8 mouse cellular contexts compared by ENCODE assay signal in the genomic region with DNA sequence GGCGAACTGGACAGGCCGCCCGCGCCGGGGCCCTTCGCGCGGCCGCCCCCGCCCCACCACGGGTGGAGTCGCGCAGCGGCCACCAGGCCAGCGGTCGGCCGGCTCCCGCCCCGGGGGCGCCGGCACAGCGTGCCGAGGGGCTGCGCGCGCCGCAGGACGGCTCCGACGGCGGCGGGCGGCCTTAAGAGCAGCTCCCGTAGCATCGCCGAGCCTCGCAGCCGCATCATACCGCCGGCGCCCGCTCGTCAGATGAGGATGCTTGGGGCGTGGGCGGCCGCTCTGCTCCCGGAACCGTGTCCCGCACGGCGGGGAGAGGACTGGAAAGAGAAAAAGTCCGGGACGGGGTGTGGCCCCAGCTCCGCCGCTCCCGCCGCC. TPM values are rescaled to one million over a fixed set of nuclear protein-coding genes. Genes with fewer than 3 reads are reported as not detected.
DNase-seq lines count a peak whose midpoint lies in the region; ATAC-seq and TF ChIP-seq lines count a peak whose summit lies in the region.

No protein-coding gene starts in this region.

- peak overlapping the region; percentile 89 for H3K4me3 ChIP-seq in spleen, adult 2 months (ENCODE audit: extremely low read depth, insufficient read depth, insufficient read length)
- peak overlapping the region; percentile 96 for H3K4me3 ChIP-seq in limb, embryonic 15.5 days

- under 1% methylated on average over 44 of the region's 57 CpGs for WGBS in spleen, adult 2 months
- 0% methylated on average over 50 of the region's 57 CpGs for WGBS in limb, embryonic 15.5 days

- H3K9me3 ChIP-seq in limb, embryonic 15.5 days, result no peaks in the 10 kb centered on the region

- no peak for DNase-seq in frontal cortex, postnatal 36 days (ENCODE audit: low spot score in 2 of 2)
- no peak for DNase-seq in spleen, adult 2 months (ENCODE audit: low read depth in 1 of 2, low spot score in 2 of 2)
- no peak for DNase-seq in spleen, postnatal 10 days (ENCODE audit: low spot score in 2 of 2)
- no peak for DNase-seq in thymus, postnatal 14 days
- no peak for DNase-seq in left cerebral cortex, postnatal 14 days (ENCODE audit: low spot score in 2 of 2)
- no peak for DNase-seq in right cerebral cortex, postnatal 14 days

- TF ChIP-seq CTCF in spleen, adult 2 months (IDR thresholded peaks at IDR 0.05; ENCODE audit: extremely low read depth, insufficient read depth, insufficient read length, insufficient replicate concordance), result no peak

- H3K36me3 ChIP-seq in spleen, adult 2 months (ENCODE audit: control insufficient read depth, insufficient read depth, low read length), result no peaks in the 10 kb centered on the region
- no peaks in the 10 kb centered on the region for H3K36me3 ChIP-seq in limb, embryonic 15.5 days

- intact Hi-C loops in left cerebral cortex, postnatal 14 days (cut with DNase I), result loop anchor here (10.0 kb wide), 1 partner anchor 492 kb away; a partner anchor contains a TSS

- H3K27ac ChIP-seq in spleen, adult 2 months (ENCODE audit: insufficient read depth, low read length), result peak overlapping the region; percentile 95
- H3K27ac ChIP-seq in limb, embryonic 15.5 days, result peak overlapping the region; percentile 96

- peaks cover 7% of the 10 kb centered on the region for H3K4me1 ChIP-seq in spleen, adult 2 months (ENCODE audit: control insufficient read depth, insufficient read depth, insufficient read length)
- H3K4me1 ChIP-seq in limb, embryonic 15.5 days, result peaks cover 7% of the 10 kb centered on the region

- TF ChIP-seq POLR2A in spleen, adult 2 months (IDR thresholded peaks at IDR 0.05; ENCODE audit: low read depth, low read length), result no peak

- ATAC-seq in frontal cortex, adult (ENCODE audit: low TSS enrichment), result peak; percentile 51
- ATAC-seq in limb, embryonic 15.5 days (ENCODE audit: insufficient number of reproducible peaks, low FRiP score, low TSS enrichment, low read depth), result peak; percentile 49

- no peaks in the 10 kb centered on the region for H3K27me3 ChIP-seq in spleen, adult 2 months (ENCODE audit: control insufficient read depth, insufficient read depth, low read length)
- H3K27me3 ChIP-seq in limb, embryonic 15.5 days, result no peaks in the 10 kb centered on the region

- peak overlapping the region; percentile 73 for H3K4me2 ChIP-seq in limb, embryonic 15.5 days

- H3K9ac ChIP-seq in limb, embryonic 15.5 days, result peak overlapping the region; percentile 96

RNA-seq across cellular contexts. Expression of a gene that starts 0.3 kb away (rescaled TPM):
- polyA plus RNA-seq in spleen, adult 2 months (2012; rRNA removed), result 9.8 and 11.2 TPM in 2 replicates
- 20.1 and 25.6 TPM in 2 replicates for polyA plus RNA-seq in limb, embryonic 15.5 days (2015; fragmentation: Nextera tagmentation; extraction: Ambion mirVana)
- 100 to 1,000 TPM; 317 to 346 TPM for total RNA-seq in left cerebral cortex, postnatal 14 days (2021)
